Mouse (Mus musculus) midbrain, embryonic 13.5 days (tissue): ENCODE data around the gene Fmnl2. TPM values are rescaled to one million over a fixed set of nuclear protein-coding genes. Genes with fewer than 3 reads are reported as not detected.

Experiments used
- polyA plus RNA-seq: library from polyadenylated mRNA; unstranded; fragments of >200 nt; fragmentation: Nextera tagmentation; extraction: Ambion mirVana; gene quantifications from 2 replicates; pipeline ENCODE4 v1.2.1, GENCODE M21; 2015

Fmnl2 gene
- polyA plus RNA-seq, 1 experiment from 2014 or later = 13.2 TPM

Other genes starting within 250 kb of the Fmnl2 start
- 9.7 and 10.4 TPM in 2 replicates for gene Cacnb4, start 181.0 kb upstream of the Fmnl2 start, polyA plus RNA-seq
- gene Stam2, start 115.6 kb upstream of the Fmnl2 start, polyA plus RNA-seq = 40.4 and 42.2 TPM in 2 replicates